Mouse (Mus musculus) lung, embryonic 16.5 days (tissue): ENCODE results near the gene Hes5. TPM values are rescaled to one million over a fixed set of nuclear protein-coding genes. Genes with fewer than 3 reads are reported as not detected.

Experiments
- ATAC-seq: fragments of 200-750 bp; cut with Nextera tagmentation; 2 replicates; pipeline ENCODE4 v1.8.0; 2017; ENCODE audit warnings: low read depth, mild to moderate bottlenecking, moderate library complexity
- H3K27ac ChIP-seq: fragments of 300-500 bp; sonication (generic); 2 replicates; pipeline ENCODE4 v1.5.1; 2014; ENCODE audit warnings: mild to moderate bottlenecking, control low read depth, low read length
- H3K27me3 ChIP-seq: fragments of 300-500 bp; sonication (generic); 2 replicates; pipeline ENCODE4 v1.6.1; 2014; ENCODE audit warnings: low read depth, low read length, mixed read lengths; ENCODE audit not compliant: control insufficient read depth, insufficient read depth
- H3K36me3 ChIP-seq: fragments of 300-500 bp; sonication (generic); 2 replicates; pipeline ENCODE4 v1.6.1; 2014; ENCODE audit warnings: low read length; ENCODE audit not compliant: control insufficient read depth, insufficient read depth
- H3K4me1 ChIP-seq: fragments of 300-500 bp; sonication (generic); replicated peaks from 2 replicates; pipeline ENCODE4 v1.6.1; 2014; ENCODE audit warnings: low read length, mixed read lengths; ENCODE audit not compliant: control insufficient read depth, insufficient read depth
- H3K4me2 ChIP-seq: fragments of 300-500 bp; sonication (generic); 2 replicates; pipeline ENCODE4 v1.6.1; 2014; ENCODE audit warnings: low read depth, low read length, control low read depth
- H3K4me3 ChIP-seq: fragments of 300-500 bp; sonication (generic); 2 replicates; pipeline ENCODE4 v1.5.1; 2014; ENCODE audit warnings: mild to moderate bottlenecking, low read length, control low read depth
- H3K9ac ChIP-seq: fragments of 300-500 bp; sonication (generic); 2 replicates; pipeline ENCODE4 v1.6.1; 2014; ENCODE audit warnings: low read length, control low read depth
- H3K9me3 ChIP-seq: fragments of 300-500 bp; sonication (generic); 2 replicates; pipeline ENCODE4 v1.6.1; 2016; ENCODE audit warnings: low read length; ENCODE audit not compliant: control insufficient read depth
- WGBS: fragments of 180-500 bp; shearing (Covaris S2); extraction: QIAGEN DNeasy Blood & Tissue Kit; methylation state at CpG from one replicate; pipeline ENCODE4 v1.1.7; 2014; 5-methylcytosine and 5-hydroxymethylcytosine counted together
- polyA plus RNA-seq: library from polyadenylated mRNA; unstranded; fragments of >200 nt; fragmentation: Nextera tagmentation; extraction: Ambion mirVana; gene quantifications from 2 replicates; pipeline ENCODE4 v1.2.1, GENCODE M21; 2015

The Hes5 gene
- polyA plus RNA-seq, 1 experiment from 2014 or later, result 0.54 TPM

GRCm38 (mm10) chr4:154961226-154961738 is 559 bp downstream of the Hes5 start:
- no peak overlapping the region for H3K27ac ChIP-seq
- H3K36me3 ChIP-seq, result no peaks in the 10 kb centered on the region
- peaks cover 40% of the 10 kb centered on the region for H3K4me1 ChIP-seq
- peak overlapping the region; percentile 49 for H3K4me3 ChIP-seq
- H3K9me3 ChIP-seq, result no peaks in the 10 kb centered on the region
- peak overlapping the region; percentile 42 for H3K9ac ChIP-seq
- H3K4me2 ChIP-seq, result peak overlapping the region; percentile 70
- WGBS, result under 1% methylated on average over 46 of the region's 47 CpGs
- peaks cover 52% of the 10 kb centered on the region for H3K27me3 ChIP-seq
- ATAC-seq, result no peak

- no peaks in the 10 kb centered on the region for H3K36me3 ChIP-seq
- H3K4me2 ChIP-seq, result peak overlapping the region; percentile 70
- 23% methylated on average over 13 of the region's 13 CpGs for WGBS
- H3K9me3 ChIP-seq, result no peaks in the 10 kb centered on the region
- H3K4me1 ChIP-seq, result peaks cover 40% of the 10 kb centered on the region
- ATAC-seq, result no peak
- H3K9ac ChIP-seq, result no peak overlapping the region; the same call in 1 of the 2 replicates
- peaks cover 52% of the 10 kb centered on the region for H3K27me3 ChIP-seq
- no peak overlapping the region for H3K27ac ChIP-seq
- H3K4me3 ChIP-seq, result no peak overlapping the region
Observed at GRCm38 (mm10) chr4:154961911-154962310, 1.2 kb downstream of the Hes5 start.

GRCm38 (mm10) chr4:154962683-154963082 is 2.0 kb downstream of the Hes5 start:
- H3K4me3 ChIP-seq, result no peak overlapping the region

GRCm38 (mm10) chr4:154963190-154963836 is 2.6 kb downstream of the Hes5 start:
- peaks cover 35% of the 10 kb centered on the region for H3K4me1 ChIP-seq
- no peaks in the 10 kb centered on the region for H3K9me3 ChIP-seq
- no peak for ATAC-seq
- 32% methylated on average over 11 of the region's 11 CpGs for WGBS
- peaks cover 49% of the 10 kb centered on the region for H3K27me3 ChIP-seq
- no peak overlapping the region for H3K27ac ChIP-seq
- no peaks in the 10 kb centered on the region for H3K36me3 ChIP-seq
- H3K4me3 ChIP-seq, result peak overlapping the region; percentile 73
- H3K9ac ChIP-seq, result peak overlapping the region; percentile 85; the same call in 1 of the 2 replicates
- H3K4me2 ChIP-seq, result peak overlapping the region; percentile 73

More at GRCm38 (mm10) chr4:154962683-154963082, 2.0 kb downstream of the Hes5 start:
- Histone ChIP-seq H3K27me3 (peaks cover 52% of the 10 kb centered on the region), H3K4me1 (peaks cover 40% of the 10 kb centered on the region), H3K9ac (no peak overlapping the region), H3K36me3 (no peaks in the 10 kb centered on the region), H3K9me3 (no peaks in the 10 kb centered on the region), H3K27ac (no peak overlapping the region), H3K4me2 (no peak overlapping the region)
- WGBS, result 82% methylated on average over 7 of the region's 7 CpGs
- ATAC-seq, result no peak

- peak within 1 kb of the TSS; percentile 73 for H3K4me2 ChIP-seq
- ATAC-seq, result peak; percentile 95
- H3K36me3 ChIP-seq, result peaks cover 2% of the 10 kb centered on the region; the same call in 1 of the 2 replicates
- H3K27me3 ChIP-seq, result peaks cover 42% of the 10 kb centered on the region
- peaks cover 33% of the 10 kb centered on the region for H3K4me1 ChIP-seq
- H3K27ac ChIP-seq, result peak within 1 kb of the TSS; percentile 83
- H3K9ac ChIP-seq, result peak within 1 kb of the TSS; percentile 85
- peak within 1 kb of the TSS; percentile 73 for H3K4me3 ChIP-seq
- WGBS, result under 1% methylated on average over 57 of the region's 66 CpGs
- no peaks in the 10 kb centered on the region for H3K9me3 ChIP-seq
Observed at GRCm38 (mm10) chr4:154963901-154964580, 3.3 kb downstream of the Hes5 start, which contains the start of gene Pank4. Pank4 (plus strand) TSS chr4:154964123.

- H3K9ac ChIP-seq, result peak overlapping the region; percentile 85
- H3K27ac ChIP-seq, result peak overlapping the region; percentile 83
- peaks cover 33% of the 10 kb centered on the region for H3K4me1 ChIP-seq
- peaks cover 8% of the 10 kb centered on the region for H3K36me3 ChIP-seq
- no peak for ATAC-seq
- H3K4me3 ChIP-seq, result peak overlapping the region; percentile 73
- peak overlapping the region; percentile 73 for H3K4me2 ChIP-seq
- H3K9me3 ChIP-seq, result no peaks in the 10 kb centered on the region
- H3K27me3 ChIP-seq, result peaks cover 35% of the 10 kb centered on the region
- under 1% methylated on average over 29 of the region's 36 CpGs for WGBS
Observed at GRCm38 (mm10) chr4:154964581-154965235, 4.0 kb downstream of the Hes5 start.

- Histone ChIP-seq H3K36me3 (peaks cover 20% of the 10 kb centered on the region), H3K27ac (no peak overlapping the region), H3K9ac (no peak overlapping the region), H3K4me2 (no peak overlapping the region), H3K9me3 (no peaks in the 10 kb centered on the region), H3K4me3 (no peak overlapping the region), H3K4me1 (peaks cover 26% of the 10 kb centered on the region), H3K27me3 (peaks cover 23% of the 10 kb centered on the region)
- 61% methylated on average over 3 of the region's 3 CpGs for WGBS
- no peak for ATAC-seq
Observed at GRCm38 (mm10) chr4:154965856-154966255, 5.1 kb downstream of the Hes5 start.

- Histone ChIP-seq H3K9ac (no peak overlapping the region), H3K4me3 (no peak overlapping the region), H3K27me3 (peaks cover 10% of the 10 kb centered on the region), H3K36me3 (peaks cover 33% of the 10 kb centered on the region), H3K27ac (no peak overlapping the region), H3K4me2 (no peak overlapping the region), H3K4me1 (peaks cover 18% of the 10 kb centered on the region), H3K9me3 (no peaks in the 10 kb centered on the region)
- WGBS, result 61% methylated on average over 5 of the region's 5 CpGs
- ATAC-seq, result no peak
Observed at GRCm38 (mm10) chr4:154967173-154967572, 6.5 kb downstream of the Hes5 start.

GRCm38 (mm10) chr4:154972546-154972945 is 11.8 kb downstream of the Hes5 start:
- Histone ChIP-seq H3K4me2 (no peak overlapping the region), H3K9ac (no peak overlapping the region), H3K4me3 (no peak overlapping the region), H3K9me3 (no peaks in the 10 kb centered on the region), H3K27me3 (no peaks in the 10 kb centered on the region), H3K4me1 (no peaks in the 10 kb centered on the region), H3K27ac (no peak overlapping the region), H3K36me3 (peaks cover 75% of the 10 kb centered on the region)
- ATAC-seq, result no peak
- WGBS, result 93% methylated on average over 12 of the region's 12 CpGs
